8 mouse cellular contexts compared by ENCODE assay signal in the genomic region with DNA sequence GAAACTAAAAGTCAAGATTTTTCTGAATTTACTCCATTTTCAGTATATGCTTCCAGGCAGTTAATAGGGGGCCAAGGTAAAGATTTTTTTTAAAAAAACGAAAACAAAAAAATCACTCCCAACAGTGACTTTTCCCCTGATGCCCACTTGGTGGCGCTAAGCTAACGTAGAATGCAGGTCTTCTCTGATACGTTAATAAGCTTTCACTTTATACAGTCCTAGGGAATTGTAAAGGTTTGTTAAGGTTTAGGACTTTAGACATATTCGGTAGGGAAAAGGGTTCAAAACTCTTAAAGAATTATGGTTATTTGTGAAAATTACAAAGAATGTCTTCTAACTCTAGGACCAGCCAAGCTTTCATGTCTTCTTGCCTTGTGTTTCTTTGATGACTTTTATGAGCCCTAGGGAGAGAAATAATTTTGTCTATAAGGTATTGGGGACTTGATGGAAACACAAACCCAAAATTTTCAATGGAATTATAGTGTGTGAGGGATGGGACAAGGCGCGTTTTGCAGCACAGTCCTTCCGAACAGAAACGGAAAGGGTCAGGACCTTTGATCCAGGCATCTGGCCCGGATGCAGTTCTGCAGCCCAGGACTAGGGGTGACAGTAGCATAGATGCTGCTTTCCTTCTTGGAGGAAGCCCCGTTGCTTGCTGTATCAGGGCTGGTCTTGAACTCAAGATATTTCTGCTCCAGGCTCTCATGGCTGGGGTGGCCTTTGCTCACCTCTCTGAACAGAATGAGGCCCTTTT.
DNase-seq lines count a peak whose midpoint lies in the region; ATAC-seq lines count a peak whose summit lies in the region.

No protein-coding gene starts in this region.

- no peaks in the 10 kb centered on the region for H3K9me3 ChIP-seq in liver, embryonic 11.5 days (ENCODE audit: control insufficient read depth, low read length)
- H3K9me3 ChIP-seq in hindbrain, embryonic 13.5 days = no peaks in the 10 kb centered on the region
- no peaks in the 10 kb centered on the region for H3K9me3 ChIP-seq in limb, embryonic 11.5 days (ENCODE audit: control insufficient read depth, low read length)
- H3K9me3 ChIP-seq in neural tube, embryonic 12.5 days = no peaks in the 10 kb centered on the region

- no peaks in the 10 kb centered on the region for H3K4me1 ChIP-seq in liver, embryonic 11.5 days (replicated peaks; ENCODE audit: control insufficient read depth, insufficient read depth, low read length)
- no peaks in the 10 kb centered on the region for H3K4me1 ChIP-seq in hindbrain, embryonic 13.5 days (replicated peaks)
- H3K4me1 ChIP-seq in limb, embryonic 11.5 days (ENCODE audit: control insufficient read depth, insufficient read depth, low read length) = no peaks in the 10 kb centered on the region
- no peaks in the 10 kb centered on the region for H3K4me1 ChIP-seq in neural tube, embryonic 12.5 days

- WGBS in liver, embryonic 11.5 days = 35% methylated on average over 11 of the region's 11 CpGs
- WGBS in hindbrain, embryonic 13.5 days = 29% methylated on average over 11 of the region's 11 CpGs
- 33% methylated on average over 11 of the region's 11 CpGs for WGBS in limb, embryonic 11.5 days
- 34% methylated on average over 11 of the region's 11 CpGs for WGBS in neural tube, embryonic 12.5 days

- ATAC-seq in liver, embryonic 11.5 days (replicated peaks; ENCODE audit: low FRiP score) = no peak
- ATAC-seq in hindbrain, embryonic 13.5 days (ENCODE audit: low FRiP score) = peak; percentile 49; the same call in 1 of the 2 replicates
- no peak for ATAC-seq in limb, embryonic 11.5 days (ENCODE audit: insufficient number of reproducible peaks, low FRiP score, low TSS enrichment, low read depth)
- ATAC-seq in neural tube, embryonic 12.5 days (ENCODE audit: low FRiP score, low read depth) = peak; percentile 77
- ATAC-seq in erythroid progenitor cell, adult 5-6 weeks (replicated peaks; ENCODE audit: low FRiP score, poor library complexity, severe bottlenecking) = no peak

- no peak overlapping the region for H3K9ac ChIP-seq in liver, embryonic 11.5 days (ENCODE audit: low read depth, low read length)
- no peak overlapping the region for H3K9ac ChIP-seq in hindbrain, embryonic 13.5 days
- no peak overlapping the region for H3K9ac ChIP-seq in limb, embryonic 11.5 days (ENCODE audit: low read length)
- H3K9ac ChIP-seq in neural tube, embryonic 12.5 days = no peak overlapping the region

- no peaks in the 10 kb centered on the region for H3K27me3 ChIP-seq in liver, embryonic 11.5 days (replicated peaks; ENCODE audit: control insufficient read depth, insufficient read depth, low read length)
- H3K27me3 ChIP-seq in hindbrain, embryonic 13.5 days = no peaks in the 10 kb centered on the region
- H3K27me3 ChIP-seq in limb, embryonic 11.5 days (ENCODE audit: control insufficient read depth, insufficient read depth, low read length) = no peaks in the 10 kb centered on the region
- no peaks in the 10 kb centered on the region for H3K27me3 ChIP-seq in neural tube, embryonic 12.5 days (replicated peaks)

- no peak overlapping the region for H3K4me3 ChIP-seq in liver, embryonic 11.5 days (ENCODE audit: low read depth, low read length)
- no peak overlapping the region for H3K4me3 ChIP-seq in hindbrain, embryonic 13.5 days
- H3K4me3 ChIP-seq in limb, embryonic 11.5 days (ENCODE audit: low read depth, low read length) = no peak overlapping the region
- no peak overlapping the region for H3K4me3 ChIP-seq in neural tube, embryonic 12.5 days

- H3K4me2 ChIP-seq in liver, embryonic 11.5 days = no peak overlapping the region
- no peak overlapping the region for H3K4me2 ChIP-seq in hindbrain, embryonic 13.5 days
- no peak overlapping the region for H3K4me2 ChIP-seq in limb, embryonic 11.5 days (ENCODE audit: low read depth, severe bottlenecking)
- H3K4me2 ChIP-seq in neural tube, embryonic 12.5 days (replicated peaks) = no peak overlapping the region

- no peak overlapping the region for H3K27ac ChIP-seq in liver, embryonic 11.5 days (ENCODE audit: low read depth, low read length)
- no peak overlapping the region for H3K27ac ChIP-seq in hindbrain, embryonic 13.5 days
- H3K27ac ChIP-seq in limb, embryonic 11.5 days (replicated peaks; ENCODE audit: low read depth, low read length) = no peak overlapping the region
- H3K27ac ChIP-seq in neural tube, embryonic 12.5 days = no peak overlapping the region

- DNase-seq in liver = peak; percentile 23
- DNase-seq in liver, embryonic 11.5 days (ENCODE audit: low spot score) = no peak
- peak; percentile 71 for DNase-seq in NIH3T3 (ENCODE audit: low read depth)
- DNase-seq in embryo, embryonic 11 days = peak; percentile 59
- DNase-seq in limb, embryonic 11.5 days (ENCODE audit: low spot score) = peak; percentile 49

- no peaks in the 10 kb centered on the region for H3K36me3 ChIP-seq in liver, embryonic 11.5 days (ENCODE audit: control insufficient read depth, insufficient read depth, low read length)
- no peaks in the 10 kb centered on the region for H3K36me3 ChIP-seq in hindbrain, embryonic 13.5 days
- H3K36me3 ChIP-seq in limb, embryonic 11.5 days (ENCODE audit: control insufficient read depth, insufficient read depth, low read length) = no peaks in the 10 kb centered on the region
- no peaks in the 10 kb centered on the region for H3K36me3 ChIP-seq in neural tube, embryonic 12.5 days

Comparison
In these comparisons a context has a peak if more than half of its experiments do, and no peak if none do; other contexts are left out.
1. ATAC-seq: peak in hindbrain, embryonic 13.5 days (single experiment) and neural tube, embryonic 12.5 days (single experiment); none in liver, embryonic 11.5 days (single experiment), limb, embryonic 11.5 days (single experiment) and erythroid progenitor cell, adult 5-6 weeks (single experiment).